Mouse (Mus musculus) heart, embryonic 14.5 days (tissue): ENCODE results near the gene Ccl3. TPM values are rescaled to one million over a fixed set of nuclear protein-coding genes. Genes with fewer than 3 reads are reported as not detected.

Source experiments
- ATAC-seq: fragments of 200-750 bp; cut with Nextera tagmentation; 2 replicates; pipeline ENCODE4 v1.8.0; 2017; ENCODE audit warnings: low read depth, moderate TSS enrichment; ENCODE audit not compliant: insufficient number of reproducible peaks, insufficient read depth, low FRiP score
- H3K27ac ChIP-seq, 2 experiments: fragments of 200-500 bp in 1 of 2; fragments of 300-500 bp in 1 of 2; sonication (generic) in 1 of 2; replicated peaks in 1 of 2; 2 replicates each; pipeline ENCODE4 v1.5.1; 2012 to 2014; ENCODE audit warnings: low read depth in 2 of 2, low read length in 2 of 2, control low read depth in 1 of 2, mild to moderate bottlenecking in 1 of 2, mixed read lengths in 1 of 2; ENCODE audit not compliant: control insufficient read depth in 1 of 2, insufficient read depth in 1 of 2
- H3K27me3 ChIP-seq: fragments of 300-500 bp; sonication (generic); 2 replicates; pipeline ENCODE4 v1.6.1; 2014; ENCODE audit warnings: mild to moderate bottlenecking, low read length, control low read depth; ENCODE audit not compliant: control insufficient read depth, insufficient read depth
- H3K36me3 ChIP-seq: fragments of 300-500 bp; sonication (generic); 2 replicates; pipeline ENCODE4 v1.6.1; 2014; ENCODE audit warnings: mild to moderate bottlenecking, control low read depth, low read length, mixed read lengths; ENCODE audit not compliant: control insufficient read depth, insufficient read depth
- H3K4me1 ChIP-seq, 2 experiments: fragments of 200-500 bp in 1 of 2; fragments of 300-500 bp in 1 of 2; sonication (generic) in 1 of 2; 2 replicates each; pipeline ENCODE4 v1.6.1; 2012 to 2014; ENCODE audit warnings: low read length in 2 of 2, control low read depth in 1 of 2, mixed read lengths in 1 of 2; ENCODE audit not compliant: control insufficient read depth in 2 of 2, insufficient read depth in 2 of 2
- H3K4me2 ChIP-seq: fragments of 300-500 bp; sonication (generic); 2 replicates; pipeline ENCODE4 v1.6.1; 2014; ENCODE audit warnings: mild to moderate bottlenecking, low read length
- H3K4me3 ChIP-seq, 2 experiments: fragments of 200-500 bp in 1 of 2; fragments of 300-500 bp in 1 of 2; sonication (generic) in 1 of 2; 2 replicates each; pipeline ENCODE4 v1.5.1; 2012 to 2014; ENCODE audit warnings: low read length in 2 of 2, mild to moderate bottlenecking in 2 of 2, control low read depth in 1 of 2, low read depth in 1 of 2, moderate library complexity in 1 of 2; ENCODE audit not compliant: control insufficient read depth in 1 of 2, insufficient read depth in 1 of 2
- H3K9ac ChIP-seq: fragments of 300-500 bp; sonication (generic); 2 replicates; pipeline ENCODE4 v1.6.1; 2014; ENCODE audit warnings: mild to moderate bottlenecking, low read length
- H3K9me3 ChIP-seq: fragments of 300-500 bp; sonication (generic); 2 replicates; pipeline ENCODE4 v1.6.1; 2016; ENCODE audit warnings: low read length, control low read depth; ENCODE audit not compliant: control insufficient read depth
- WGBS: fragments of 180-500 bp; shearing (Covaris S2); extraction: QIAGEN DNeasy Blood & Tissue Kit; methylation state at CpG from one replicate; pipeline ENCODE4 v1.1.7; 2014; 5-methylcytosine and 5-hydroxymethylcytosine counted together
- polyA plus RNA-seq: library from polyadenylated mRNA; unstranded; fragments of >200 nt; fragmentation: Nextera tagmentation; extraction: Ambion mirVana; gene quantifications from 2 replicates; pipeline ENCODE4 v1.2.1, GENCODE M21; 2014

The Ccl3 gene
- polyA plus RNA-seq, 1 experiment from 2014 or later = 0.92 TPM

DNA sequence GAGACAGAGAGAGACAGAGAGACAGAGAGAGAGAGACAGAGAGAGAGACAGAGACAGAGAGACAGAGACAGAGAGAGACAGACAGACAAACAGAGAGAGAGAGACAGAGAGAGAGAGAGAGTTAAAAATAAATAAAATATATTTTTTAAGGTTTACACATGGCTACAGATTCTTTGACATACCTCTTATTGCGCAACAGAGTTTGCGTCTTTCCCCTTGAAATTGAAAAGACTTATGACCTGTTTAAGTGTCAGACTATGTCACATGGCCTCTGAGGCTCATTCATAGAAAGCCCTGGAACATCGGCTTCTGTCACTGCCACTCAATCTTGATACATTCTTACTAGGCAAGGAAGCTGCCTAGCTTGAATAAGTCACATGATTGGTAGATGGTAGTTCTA, 45.8 kb downstream of the Ccl3 start:
- H3K4me1 ChIP-seq = no peaks in the 10 kb centered on the region
- no peak overlapping the region for H3K27ac ChIP-seq
- H3K27me3 ChIP-seq = no peaks in the 10 kb centered on the region
- no peaks in the 10 kb centered on the region for H3K9me3 ChIP-seq
- no peak overlapping the region for H3K4me2 ChIP-seq
- H3K4me3 ChIP-seq = no peak overlapping the region
- no peak overlapping the region for H3K9ac ChIP-seq
- H3K36me3 ChIP-seq = no peaks in the 10 kb centered on the region
- 95% methylated on average over 3 of the region's 3 CpGs for WGBS
- ATAC-seq = no peak

GRCm38 (mm10) chr11:83600576-83600975, 48.6 kb downstream of the Ccl3 start:
- Histone ChIP-seq H3K4me2 (no peak overlapping the region), H3K27me3 (no peaks in the 10 kb centered on the region), H3K4me3 (no peak overlapping the region), H3K9me3 (no peaks in the 10 kb centered on the region), H3K4me1 (no peaks in the 10 kb centered on the region), H3K9ac (no peak overlapping the region), H3K27ac (no peak overlapping the region), H3K36me3 (no peaks in the 10 kb centered on the region)
- ATAC-seq = no peak
- WGBS = 68% methylated on average over 2 of the region's 2 CpGs

- Histone ChIP-seq H3K27ac (no peak overlapping the region), H3K4me2 (no peak overlapping the region), H3K9me3 (no peaks in the 10 kb centered on the region), H3K36me3 (no peaks in the 10 kb centered on the region), H3K9ac (no peak overlapping the region), H3K4me3 (no peak overlapping the region), H3K4me1 (no peaks in the 10 kb centered on the region), H3K27me3 (no peaks in the 10 kb centered on the region)
- no peak for ATAC-seq
- 75% methylated on average over 3 of the region's 3 CpGs for WGBS
Measured at GRCm38 (mm10) chr11:83598991-83599390, 50.2 kb downstream of the Ccl3 start.

GRCm38 (mm10) chr11:83598207-83598837, 50.8 kb downstream of the Ccl3 start:
- H3K27me3 ChIP-seq = no peaks in the 10 kb centered on the region
- H3K36me3 ChIP-seq = no peaks in the 10 kb centered on the region
- H3K9ac ChIP-seq = no peak overlapping the region
- no peak overlapping the region for H3K4me2 ChIP-seq
- 81% methylated on average over 3 of the region's 3 CpGs for WGBS
- no peak for ATAC-seq
- H3K4me3 ChIP-seq = no peak overlapping the region
- no peaks in the 10 kb centered on the region for H3K9me3 ChIP-seq
- no peaks in the 10 kb centered on the region for H3K4me1 ChIP-seq
- H3K27ac ChIP-seq = no peak overlapping the region

Other genes with a start within 250 kb of the Ccl3 start
- gene Rasl10b, start 240.2 kb downstream of the Ccl3 start, polyA plus RNA-seq = 4.6 and 5.9 TPM in 2 replicates
- 0.09 TPM in 1 of 2 replicates, not detected in the other for gene Gas2l2, start 219.9 kb downstream of the Ccl3 start, polyA plus RNA-seq
- gene 1700020L24Rik, start 211.7 kb downstream of the Ccl3 start, polyA plus RNA-seq = 1.4 and 1.8 TPM in 2 replicates
- 3.7 and 4.0 TPM in 2 replicates for gene Mmp28, start 186.3 kb downstream of the Ccl3 start, polyA plus RNA-seq
- 10.8 and 12.8 TPM in 2 replicates for gene Taf15, start 176.3 kb downstream of the Ccl3 start, polyA plus RNA-seq
- not detected in 2 replicates for gene Heatr9, start 127.2 kb downstream of the Ccl3 start, polyA plus RNA-seq
- gene Ccl5, start 118.8 kb downstream of the Ccl3 start, polyA plus RNA-seq = 0.39 TPM in 1 of 2 replicates, not detected in the other
- gene Ccl9, start 70.7 kb downstream of the Ccl3 start, polyA plus RNA-seq = 3.0 TPM in 2 replicates
- gene Ccl6, start 56.3 kb downstream of the Ccl3 start, polyA plus RNA-seq = 5.2 and 5.7 TPM in 2 replicates
- gene Rpl9-ps1, start 3.7 kb downstream of the Ccl3 start, polyA plus RNA-seq = not detected in 2 replicates
- 0.54 and 2.1 TPM in 2 replicates for gene Ccl4, start 13.2 kb upstream of the Ccl3 start, polyA plus RNA-seq
- gene Wfdc17, start 54.6 kb upstream of the Ccl3 start, polyA plus RNA-seq = 1.3 and 2.3 TPM in 2 replicates
- gene Wfdc18, start 59.7 kb upstream of the Ccl3 start, polyA plus RNA-seq = 1.8 and 5.6 TPM in 2 replicates
- gene Wfdc21, start 97.6 kb upstream of the Ccl3 start, polyA plus RNA-seq = not detected in 2 replicates
- 14.7 and 17.1 TPM in 2 replicates for gene Heatr6, start 104.3 kb upstream of the Ccl3 start, polyA plus RNA-seq
- 0.11 TPM in 1 of 2 replicates, not detected in the other for gene Hnf1b, start 200.7 kb upstream of the Ccl3 start, polyA plus RNA-seq